Mouse (Mus musculus): Measurements from ENCODE around the gene Themis3.

GRCm38 (mm10) chr17:66510221-66510683, 84.2 kb downstream of the Themis3 start:
- TF ChIP-seq CTCF (IDR thresholded peaks at IDR 0.05; ENCODE audit: low read depth, low read length) (no peak), TAL1 (conservative IDR thresholded peaks at IDR 0.05; ENCODE audit: low read depth, low read length) (no peak)

Measured in G1E (cell line).